Mouse (Mus musculus) testis, adult 2 months (tissue): ENCODE data around the gene Fgd2.

Experiments
- CTCF ChIP-seq: fragments of 200-500 bp; IDR thresholded peaks from 2 replicates; pipeline ENCODE4 v1.5.1; 2012; ENCODE audit warnings: low read depth, mild to moderate bottlenecking, inconsistent platforms, low read length, moderate library complexity; ENCODE audit not compliant: control insufficient read depth, insufficient read depth, insufficient replicate concordance
- POLR2A ChIP-seq: fragments of 200-500 bp; IDR thresholded peaks from 2 replicates; pipeline ENCODE4 v1.6.1; 2012; ENCODE audit warnings: low read depth, mild to moderate bottlenecking, inconsistent platforms, low read length, moderate library complexity; ENCODE audit not compliant: control insufficient read depth

- no peak for TF ChIP-seq CTCF
- no peak; the same call in 1 of the 2 replicates for TF ChIP-seq POLR2A
Observed at GRCm38 (mm10) chr17:29326531-29327529, 33.9 kb upstream of the Fgd2 start.
